Mouse (Mus musculus) thymus, postnatal 0 days (tissue): ENCODE measurements at regions not wholly inside any gene's neighbourhood (a gene's known extent, or its start where the extent isn't known, plus 50 kb on each side); places are given as distances from the start of the nearest gene placed in this dataset.
"Not testable (repeated sequence)": the region's sequence is repeated elsewhere in the genome, so short reads cannot be mapped to it uniquely, and the experiment has no call there.

Experiments used
- DNase-seq: peaks from one replicate; pipeline ENCODE4 v3.0.0-alpha.2; 2015; ENCODE audit warnings: low spot score

GRCm38 (mm10) chr2:71597956-71598355, 51.4 kb upstream of the Dlx2 start:
- DNase-seq, result no peak

GRCm38 (mm10) chr2:71598368-71598767, 51.8 kb upstream of the Dlx2 start:
- DNase-seq, result no peak

DNA sequence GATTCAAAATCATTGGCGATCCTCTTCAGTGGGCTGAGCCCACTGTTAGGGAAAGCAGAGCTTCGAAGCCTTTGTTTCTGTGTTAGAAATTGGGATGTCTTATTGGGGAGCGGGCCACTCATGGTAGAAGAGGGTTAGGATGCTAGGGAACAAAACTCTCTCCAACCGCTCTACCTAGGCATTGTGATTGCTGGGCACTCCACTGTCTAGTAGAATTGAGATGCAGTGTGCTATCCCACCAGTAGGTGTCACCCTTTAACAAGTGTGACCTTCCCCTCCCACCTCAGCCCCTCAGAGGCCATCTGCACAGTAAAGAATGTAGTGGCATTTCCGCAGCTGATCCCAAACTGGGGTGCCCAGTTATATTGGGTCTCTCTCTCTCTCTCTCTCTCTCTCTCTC, 52.2 kb upstream of the Dlx2 start:
- peak; percentile 92 for DNase-seq

DNA sequence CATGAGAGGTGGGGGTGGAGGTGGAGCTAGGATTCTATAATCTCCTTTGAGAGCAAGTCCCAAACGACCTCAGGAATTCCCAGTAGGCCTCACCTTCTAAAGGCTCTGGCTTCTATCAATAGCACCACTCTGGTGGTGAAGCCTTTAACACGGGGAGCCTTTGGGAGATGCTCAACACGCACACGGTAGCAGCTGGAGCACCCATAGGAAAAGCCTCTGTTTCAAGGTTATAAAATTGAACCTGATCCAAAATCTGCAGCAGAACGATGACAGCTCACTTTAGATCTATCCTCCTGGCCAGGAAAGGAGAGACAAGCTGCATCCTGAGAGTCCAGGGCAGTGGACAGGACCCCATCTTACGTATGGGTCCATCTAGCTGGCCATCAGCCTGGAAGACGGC, 53.7 kb upstream of the Dlx2 start:
- DNase-seq, result no peak

- no peak for DNase-seq
Observed at GRCm38 (mm10) chr2:71600999-71601398, 54.4 kb upstream of the Dlx2 start.

- DNase-seq, result not testable (repeated sequence)
Observed at GRCm38 (mm10) chr2:71603796-71604195, 57.2 kb upstream of the Dlx2 start.

GRCm38 (mm10) chr2:71605606-71606005, 59.1 kb upstream of the Dlx2 start:
- DNase-seq, result no peak

DNA sequence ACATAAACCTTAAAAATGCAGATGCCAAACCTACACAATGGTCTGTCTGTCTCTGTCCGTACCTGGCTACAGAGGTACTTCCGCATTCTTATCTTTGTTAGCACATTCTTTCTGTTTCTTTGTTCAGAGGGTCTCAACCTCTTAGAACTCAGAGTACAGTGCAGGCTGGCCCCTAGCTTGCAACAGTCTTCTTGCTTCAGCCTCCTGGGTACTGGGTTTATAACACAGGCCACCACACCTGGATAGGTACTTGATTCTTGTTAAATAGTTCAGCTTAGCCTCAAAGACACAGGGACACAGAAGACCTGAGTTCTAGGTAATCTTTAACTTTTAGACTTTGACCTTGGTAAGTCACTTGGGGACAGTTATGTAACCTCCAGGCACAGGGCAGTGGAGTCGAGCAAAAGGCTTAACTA, 60.5 kb upstream of the Dlx2 start:
- no peak for DNase-seq

DNA sequence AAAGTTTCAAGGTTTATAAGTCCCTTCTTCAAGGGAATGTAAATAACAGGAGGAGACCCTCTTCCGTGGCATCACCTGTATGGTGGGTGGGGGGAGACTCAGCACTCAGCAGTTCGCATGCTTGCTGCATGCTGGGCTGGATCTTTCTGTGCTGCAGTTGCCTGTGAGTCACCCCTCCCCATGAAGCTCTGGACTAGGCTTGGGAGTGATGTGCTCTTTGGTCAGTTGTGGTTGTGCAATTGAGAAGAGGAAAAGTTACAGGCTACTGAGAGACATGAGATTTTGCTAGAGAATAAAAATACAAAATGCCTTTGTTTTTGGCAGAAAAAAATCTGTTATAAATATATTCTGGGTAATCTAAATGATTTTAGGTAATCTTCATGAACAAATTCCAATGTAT, 66.7 kb upstream of the Dlx2 start:
- no peak for DNase-seq

- DNase-seq, result no peak
Observed at GRCm38 (mm10) chr2:71616526-71616925, 70.0 kb upstream of the Dlx2 start.

- no peak for DNase-seq
Observed at GRCm38 (mm10) chr2:71621458-71621857, 74.9 kb upstream of the Dlx2 start.

DNA sequence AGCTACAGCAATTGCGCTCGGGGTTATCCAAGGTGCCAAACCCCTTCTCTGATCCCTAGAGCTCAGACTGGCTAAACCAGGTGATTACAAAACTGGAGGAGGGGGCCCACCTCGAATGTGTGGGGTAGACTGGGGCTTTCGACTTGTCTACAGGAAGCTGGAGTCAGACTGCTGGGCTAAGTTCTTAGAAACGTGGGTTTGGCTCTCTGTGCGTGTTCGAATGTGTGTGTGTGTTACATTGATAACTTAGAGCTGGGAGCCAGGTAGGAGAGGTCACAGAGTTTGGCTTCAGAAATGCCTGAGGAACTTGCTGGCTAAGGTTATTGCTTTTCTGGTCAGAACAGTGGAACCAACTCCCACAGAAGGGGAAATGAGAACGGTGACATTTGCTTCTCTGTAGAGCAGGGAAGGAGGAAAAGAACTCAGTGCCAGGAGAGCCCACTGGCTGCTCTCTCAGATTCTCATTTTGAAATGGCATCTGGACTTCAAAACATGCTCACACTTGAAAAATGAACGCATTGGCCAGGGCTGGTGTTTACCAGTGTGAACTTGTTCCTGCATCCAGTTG, 76.1 kb upstream of the Dlx2 start:
- peak; percentile 20 for DNase-seq

DNA sequence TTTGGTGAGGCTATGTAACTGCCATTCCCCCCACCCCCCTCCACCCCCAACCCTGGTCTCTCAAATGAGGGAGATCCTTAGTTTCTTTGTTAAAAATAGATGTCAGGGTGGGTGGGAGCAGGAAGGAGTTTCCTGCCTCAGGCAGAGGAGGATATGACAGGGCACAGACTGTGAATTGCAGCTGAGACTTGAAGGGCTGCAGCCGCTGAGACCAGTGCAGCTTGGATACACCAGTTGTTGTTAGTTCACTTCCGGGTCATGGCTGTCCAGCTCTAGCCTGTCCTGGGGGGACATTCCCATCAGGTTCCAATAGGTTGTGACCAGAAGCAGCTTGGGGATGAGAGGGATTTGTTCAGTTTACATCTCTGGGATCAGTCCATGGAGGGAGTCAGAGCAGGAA, 76.6 kb upstream of the Dlx2 start:
- DNase-seq, result no peak

DNA sequence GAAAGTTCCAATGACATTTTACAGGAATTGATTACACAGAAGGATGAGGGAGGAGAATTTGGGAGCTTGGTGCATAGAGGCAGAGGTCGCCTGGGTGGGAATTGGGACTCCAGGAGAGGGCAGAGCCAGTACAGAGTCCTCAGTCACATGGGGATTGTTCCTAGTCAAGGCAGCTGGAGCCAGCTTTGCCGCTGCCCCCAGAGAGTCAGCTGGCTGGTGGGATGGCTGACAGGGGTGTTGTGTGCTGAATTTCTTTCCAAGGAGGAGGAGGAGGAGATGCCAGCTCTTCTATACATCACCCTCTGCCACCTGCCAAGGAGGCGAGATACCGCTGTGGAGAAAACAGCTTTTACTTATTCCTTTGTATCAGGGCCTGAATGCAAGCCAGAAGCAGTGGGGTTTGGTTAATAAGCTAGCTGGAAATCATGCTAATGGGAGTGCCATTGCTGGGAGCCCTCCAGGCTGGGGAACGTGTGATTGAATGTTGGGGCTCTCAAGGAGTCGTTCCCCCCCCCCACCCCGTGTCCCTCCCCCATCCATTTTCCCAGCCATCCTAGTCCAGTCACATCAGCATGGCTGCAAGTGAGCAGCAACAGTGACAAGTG, 78.8 kb upstream of the Dlx2 start:
- no peak for DNase-seq

DNA sequence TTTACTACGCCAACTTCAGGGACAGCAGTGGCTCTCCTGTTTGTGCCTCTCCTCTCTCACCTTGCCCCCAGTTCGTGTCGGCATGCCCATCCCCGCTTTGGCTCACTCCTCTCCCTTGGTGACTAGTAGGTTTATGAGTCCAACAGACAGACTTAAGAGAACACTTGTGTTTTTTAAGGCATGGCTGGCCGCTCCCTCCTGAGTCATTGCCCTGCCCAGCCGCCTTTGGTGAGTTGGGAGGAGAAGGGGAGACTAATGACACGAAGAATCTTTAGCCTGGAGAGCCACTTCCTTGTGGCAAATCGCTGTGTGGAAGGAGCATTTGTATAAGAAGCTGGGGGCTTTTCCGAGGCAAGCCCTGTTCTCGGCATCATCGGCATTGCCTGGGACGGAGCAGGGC, 79.8 kb upstream of the Dlx2 start:
- no peak for DNase-seq

- DNase-seq, result no peak
Observed at GRCm38 (mm10) chr2:71627097-71627755, 80.7 kb upstream of the Dlx2 start.

- no peak for DNase-seq
Observed at GRCm38 (mm10) chr2:71628821-71629220, 82.3 kb upstream of the Dlx2 start.

DNA sequence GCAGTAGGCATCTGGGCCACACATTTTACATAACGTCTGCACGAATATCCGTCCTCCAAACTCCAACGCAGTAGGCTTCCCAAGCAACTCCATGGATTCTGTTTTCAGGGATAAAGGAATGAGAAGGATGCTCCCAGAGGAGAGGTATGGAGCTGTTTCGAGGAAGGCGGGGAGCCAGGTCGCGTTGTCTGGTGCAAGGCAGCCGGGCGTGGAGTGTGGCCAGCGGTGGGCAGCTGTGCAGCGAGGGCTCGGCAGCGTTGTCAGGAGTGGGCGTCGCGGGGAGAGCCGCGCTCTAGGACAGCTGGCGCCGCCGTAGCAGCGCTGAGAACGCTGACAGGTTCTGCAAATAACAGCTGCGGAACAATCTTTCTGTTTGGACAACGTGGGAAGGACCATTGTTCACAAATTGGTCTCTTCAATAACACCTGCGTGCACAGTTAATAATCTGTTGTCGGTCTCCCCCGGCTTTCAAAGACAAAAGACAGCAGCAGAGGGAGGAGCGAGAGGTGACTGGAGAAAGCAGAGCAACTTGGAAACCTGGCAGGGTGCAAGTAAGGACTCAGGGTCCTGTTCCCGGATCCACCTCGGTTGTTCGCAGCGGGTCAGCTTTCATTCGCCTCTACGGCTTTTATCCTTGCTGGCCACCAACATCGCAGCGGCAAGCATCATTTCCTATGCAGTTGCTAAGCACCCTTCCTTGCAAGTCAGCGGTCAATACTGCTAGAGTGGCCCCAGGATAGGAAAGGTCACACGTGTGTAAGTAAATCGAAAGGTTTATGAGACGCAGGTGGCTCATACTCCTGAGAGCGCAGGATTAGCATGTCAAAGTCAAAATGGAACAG, 83.0 kb upstream of the Dlx2 start:
- DNase-seq, result peak; percentile 7

GRCm38 (mm10) chr2:71630143-71630463, 83.5 kb upstream of the Dlx2 start:
- peak; percentile 7 for DNase-seq

DNA sequence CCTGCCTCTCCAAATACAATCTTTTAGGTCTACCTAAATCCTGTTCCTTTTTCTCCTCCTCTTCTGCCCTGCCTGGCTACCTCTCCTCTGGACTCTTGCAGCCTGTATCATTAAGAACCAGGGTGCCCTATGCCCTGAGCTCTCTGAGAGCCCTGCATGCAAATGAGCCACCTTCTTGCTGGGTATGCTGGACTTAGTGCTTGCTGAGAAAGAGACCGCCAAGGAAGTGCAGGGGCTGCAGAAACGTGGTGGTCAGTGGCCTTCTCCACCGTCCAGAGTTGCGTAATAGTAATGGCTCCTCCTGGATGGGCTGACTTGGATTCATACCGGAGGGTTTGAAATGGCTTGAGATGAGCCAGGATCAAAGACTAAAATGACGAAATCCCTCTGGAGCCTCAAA, 86.9 kb upstream of the Dlx2 start:
- DNase-seq, result no peak

DNA sequence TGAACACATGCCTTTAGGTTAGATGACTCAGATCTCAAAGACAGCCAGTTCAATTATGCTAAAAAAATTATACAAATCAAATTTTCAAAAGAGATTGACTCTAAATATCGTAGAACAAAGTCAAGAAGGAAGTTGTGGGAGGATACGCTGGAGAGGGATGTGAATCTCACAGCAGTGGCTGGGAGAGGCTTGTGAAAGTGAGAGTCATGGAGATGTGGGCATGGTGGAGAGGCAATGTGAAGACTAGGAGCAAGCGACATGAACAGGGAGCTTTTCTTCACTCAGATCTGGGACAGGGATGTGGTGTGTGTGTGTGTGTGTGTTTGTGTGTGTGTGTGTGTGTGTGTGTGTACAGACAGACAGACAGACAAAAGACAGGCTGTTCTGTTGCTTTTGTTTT, 87.9 kb upstream of the Dlx2 start:
- no peak for DNase-seq

GRCm38 (mm10) chr2:71636134-71636533, 89.6 kb upstream of the Dlx2 start:
- DNase-seq, result no peak
